Mouse (Mus musculus): ENCODE data around the gene Nlk. TPM values are rescaled to one million over a fixed set of nuclear protein-coding genes. Genes with fewer than 3 reads are reported as not detected.

Gene Nlk
- total RNA-seq (2021): 10 to 100 TPM; 12.4 to 13.3 TPM

DNA sequence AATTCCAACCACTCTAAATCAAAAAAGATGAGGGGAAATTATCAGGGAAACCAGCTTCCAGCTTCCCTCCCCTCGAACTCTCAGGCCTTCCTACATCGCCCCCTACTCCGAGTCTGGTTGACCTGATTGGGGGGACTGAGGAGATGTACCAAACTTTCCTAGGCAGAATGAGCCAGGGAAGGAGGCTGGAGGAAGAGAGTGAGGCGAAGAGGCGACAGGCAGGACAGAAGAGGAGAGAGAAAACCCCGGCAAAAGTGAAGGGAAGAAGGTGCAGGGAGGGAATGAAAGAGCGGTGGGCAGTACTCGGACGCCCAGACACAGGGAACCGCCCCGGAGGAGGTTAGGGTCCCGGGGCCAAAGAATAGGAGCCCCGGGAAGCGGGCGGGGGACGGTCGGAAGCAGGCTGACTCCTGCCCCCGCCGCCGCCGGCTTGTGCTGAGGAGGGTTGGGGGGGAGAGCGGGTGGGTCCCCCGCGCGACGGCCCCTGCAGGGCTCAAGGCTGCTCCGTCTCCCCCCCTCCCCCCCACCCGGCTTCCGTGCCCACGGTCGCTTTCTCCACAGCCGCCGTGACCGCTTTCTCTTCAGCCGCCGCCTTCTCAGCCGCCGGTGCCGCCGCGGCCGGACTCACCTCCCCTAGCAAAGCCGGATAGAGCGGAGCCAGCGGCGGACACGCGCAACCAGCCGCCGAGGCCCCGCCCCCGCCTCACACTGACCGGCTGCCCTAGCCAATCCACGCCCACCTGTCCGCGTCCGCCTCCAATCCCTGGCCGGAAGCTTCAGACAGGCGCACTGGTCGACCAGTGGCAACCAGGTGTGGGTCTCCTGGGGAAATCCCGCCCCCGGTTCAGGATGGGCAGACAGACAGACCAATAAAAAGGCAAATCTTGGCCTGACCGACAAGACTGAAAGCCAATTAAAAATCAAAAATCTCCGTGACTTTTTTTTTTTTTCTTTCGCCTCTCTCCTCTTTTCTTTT is at the start of gene Nlk:
TSS of gene Nlk (minus strand) at position 597 of the 976 bp plus-strand sequence.
- intact Hi-C loops (cut with DNase I): loop anchor here (5.0 kb wide), 3 partner anchors 70 to 135 kb away; no protein-coding TSS in a partner anchor
- DNase-seq (ENCODE audit: low spot score): peak; percentile 99

DNA sequence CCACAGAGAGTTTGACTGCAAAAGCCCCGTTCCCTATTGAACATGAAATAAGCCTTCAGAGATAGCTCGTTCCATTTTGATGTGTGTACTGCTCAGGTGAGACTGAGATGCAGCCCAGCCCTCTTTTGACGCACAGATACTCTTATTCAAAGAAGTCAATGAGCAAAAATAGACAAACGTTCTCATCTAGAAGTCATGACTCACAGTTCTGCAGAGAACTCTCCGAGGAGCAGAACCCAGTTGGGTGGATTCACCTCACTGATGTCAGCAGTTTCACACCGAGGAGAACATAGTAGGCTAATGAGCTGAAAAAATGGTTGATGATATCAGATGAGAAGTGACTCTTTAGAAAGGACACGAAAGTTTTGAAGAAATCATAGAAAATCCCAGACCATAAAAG is 49.1 kb upstream of the Nlk start:
- intact Hi-C loops (cut with DNase I): no loop called here
- no peak for DNase-seq (ENCODE audit: low spot score)

DNA sequence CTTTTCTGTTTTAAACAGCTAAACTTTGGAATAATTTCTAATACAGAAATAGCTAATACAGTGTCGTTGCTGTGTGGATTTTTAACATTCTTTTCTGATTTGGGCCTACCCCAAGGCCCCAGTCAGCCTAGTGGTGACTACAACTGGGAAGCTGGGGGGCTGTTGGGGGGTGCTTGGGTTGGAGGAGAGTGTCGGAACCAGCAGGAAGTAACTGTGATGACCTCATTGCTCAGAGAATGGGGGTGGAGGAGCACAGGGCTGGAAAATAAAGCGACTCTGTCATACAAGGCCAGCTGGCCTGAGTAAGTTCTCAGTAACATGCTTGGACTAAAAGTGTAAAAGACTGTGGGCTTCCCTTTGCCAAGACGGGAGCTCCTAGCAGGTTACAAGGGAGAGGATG is 48.3 kb upstream of the Nlk start:
- DNase-seq (ENCODE audit: low spot score): no peak

GRCm38 (mm10) chr11:78742461-78742860 is 45.3 kb upstream of the Nlk start:
- intact Hi-C loops (cut with DNase I): no loop called here
- DNase-seq (ENCODE audit: low spot score): no peak

More for the DNA sequence above, 48.3 kb upstream of the Nlk start:
- intact Hi-C loops (cut with DNase I): no loop called here

- intact Hi-C loops (cut with DNase I): no loop called here
- no peak for DNase-seq (ENCODE audit: low spot score)
These were observed 44.8 kb upstream of the Nlk start for GRCm38 (mm10) chr11:78741958-78742357.

GRCm38 (mm10) chr11:78739361-78739760 is 42.2 kb upstream of the Nlk start:
- DNase-seq (ENCODE audit: low spot score): no peak
- intact Hi-C loops (cut with DNase I): no loop called here

DNA sequence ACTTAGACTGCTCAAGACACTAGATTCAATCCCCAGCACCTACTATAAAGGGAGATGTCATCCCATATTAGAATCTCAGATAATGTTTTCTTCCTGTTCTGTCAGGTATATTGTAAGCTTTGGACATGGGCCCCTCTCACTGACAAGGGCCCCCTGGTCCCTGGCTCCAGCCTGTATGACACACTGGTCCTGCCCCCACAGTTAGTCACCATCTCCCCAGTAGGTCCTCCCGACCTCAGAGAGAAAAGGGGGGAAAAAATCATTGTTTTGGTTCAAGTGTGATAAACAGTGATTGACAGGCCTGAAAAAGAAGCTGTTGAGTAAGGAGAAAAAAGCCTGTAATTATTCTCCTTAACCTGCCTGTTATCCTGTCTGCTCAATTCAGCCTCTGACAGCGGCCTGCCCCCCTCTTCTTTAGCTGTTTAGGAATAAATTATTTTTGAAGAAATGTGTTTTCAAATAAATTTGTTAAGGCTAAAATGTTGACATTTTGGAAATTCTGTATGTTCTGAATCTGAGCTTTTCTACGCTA is 39.8 kb upstream of the Nlk start:
- intact Hi-C loops (cut with DNase I): no loop called here
- no peak for DNase-seq (ENCODE audit: low spot score)

GRCm38 (mm10) chr11:78735168-78735567 is 38.0 kb upstream of the Nlk start:
- DNase-seq (ENCODE audit: low spot score): no peak
- intact Hi-C loops (cut with DNase I): no loop called here

GRCm38 (mm10) chr11:78732619-78733018 is 35.4 kb upstream of the Nlk start:
- intact Hi-C loops (cut with DNase I): no loop called here
- DNase-seq (ENCODE audit: low spot score): no peak

- no peak for DNase-seq (ENCODE audit: low spot score)
- intact Hi-C loops (cut with DNase I): no loop called here
These were observed 33.7 kb upstream of the Nlk start for GRCm38 (mm10) chr11:78730902-78731301.

DNA sequence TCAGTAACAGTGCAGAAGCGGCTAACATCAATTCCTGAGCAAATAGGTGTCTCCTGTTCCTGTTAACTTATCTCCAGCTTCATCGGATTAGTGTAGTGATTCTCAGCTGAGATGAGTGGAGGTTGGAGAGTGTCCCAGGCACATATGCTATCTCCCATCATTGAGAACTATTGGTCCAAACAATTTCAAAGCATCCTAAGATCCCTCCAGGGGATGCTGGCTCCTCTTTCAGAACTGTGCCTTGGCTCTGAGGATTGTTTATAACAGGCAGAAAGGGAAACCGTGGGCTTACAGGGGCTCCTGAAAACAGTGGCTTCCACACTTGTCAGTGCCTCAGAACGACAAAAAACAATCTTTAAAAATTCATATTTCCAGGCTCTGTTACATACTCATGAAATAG is 30.9 kb upstream of the Nlk start:
- DNase-seq (ENCODE audit: low spot score): no peak
- intact Hi-C loops (cut with DNase I): no loop called here

- no peak for DNase-seq (ENCODE audit: low spot score)
- intact Hi-C loops (cut with DNase I): no loop called here
These were observed 29.2 kb upstream of the Nlk start for GRCm38 (mm10) chr11:78726366-78726765.

GRCm38 (mm10) chr11:78724792-78725191 is 27.6 kb upstream of the Nlk start:
- intact Hi-C loops (cut with DNase I): no loop called here
- DNase-seq (ENCODE audit: low spot score): no peak

DNA sequence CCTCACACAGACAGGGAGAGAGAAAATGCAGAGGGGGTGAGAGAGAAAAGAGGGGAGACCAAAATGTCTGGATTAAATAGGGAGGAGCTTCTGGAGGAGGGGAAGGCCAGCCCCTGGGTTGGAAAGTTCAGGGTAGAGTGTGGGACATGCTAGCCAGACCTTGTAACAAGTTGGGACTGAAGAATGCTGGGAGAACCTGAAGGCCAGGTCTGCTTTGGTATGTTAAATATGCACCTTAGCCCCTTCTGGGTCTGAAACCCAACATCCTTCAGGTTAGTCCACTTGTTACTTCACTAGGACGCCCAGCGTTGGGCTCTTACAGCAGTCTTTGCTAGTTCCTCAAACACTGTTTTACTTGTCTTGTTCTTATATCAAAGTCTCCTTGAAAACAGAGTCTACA is 24.2 kb upstream of the Nlk start:
- DNase-seq (ENCODE audit: low spot score): no peak
- intact Hi-C loops (cut with DNase I): no loop called here

GRCm38 (mm10) chr11:78717655-78718054 is 20.5 kb upstream of the Nlk start:
- intact Hi-C loops (cut with DNase I): no loop called here

DNA sequence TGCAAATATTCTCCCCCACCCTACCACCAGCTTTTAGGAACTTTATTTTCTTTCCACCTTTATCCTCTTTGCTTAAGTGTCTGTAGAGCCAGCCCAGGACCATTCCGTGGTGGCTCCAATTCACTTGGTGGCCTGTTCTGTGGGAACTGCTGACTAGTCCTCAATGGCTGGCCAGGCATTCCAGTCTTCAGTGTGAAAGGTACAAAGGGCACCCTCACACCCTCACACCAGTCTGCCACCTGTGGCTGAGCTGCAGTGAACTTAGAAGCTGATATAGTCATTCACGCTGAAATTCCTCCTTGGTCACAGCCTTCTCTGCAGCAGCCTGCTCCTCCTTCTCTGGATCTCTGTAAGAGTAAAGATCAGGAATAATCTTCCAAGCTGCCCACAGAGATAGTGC is 11.5 kb upstream of the Nlk start:
- intact Hi-C loops (cut with DNase I): no loop called here
- no peak for DNase-seq (ENCODE audit: low spot score)

More at GRCm38 (mm10) chr11:78717655-78718054, 20.5 kb upstream of the Nlk start:
- no peak for DNase-seq (ENCODE audit: low spot score)

GRCm38 (mm10) chr11:78706026-78706425 is 8.9 kb upstream of the Nlk start:
- intact Hi-C loops (cut with DNase I): no loop called here
- DNase-seq (ENCODE audit: low spot score): no peak

DNA sequence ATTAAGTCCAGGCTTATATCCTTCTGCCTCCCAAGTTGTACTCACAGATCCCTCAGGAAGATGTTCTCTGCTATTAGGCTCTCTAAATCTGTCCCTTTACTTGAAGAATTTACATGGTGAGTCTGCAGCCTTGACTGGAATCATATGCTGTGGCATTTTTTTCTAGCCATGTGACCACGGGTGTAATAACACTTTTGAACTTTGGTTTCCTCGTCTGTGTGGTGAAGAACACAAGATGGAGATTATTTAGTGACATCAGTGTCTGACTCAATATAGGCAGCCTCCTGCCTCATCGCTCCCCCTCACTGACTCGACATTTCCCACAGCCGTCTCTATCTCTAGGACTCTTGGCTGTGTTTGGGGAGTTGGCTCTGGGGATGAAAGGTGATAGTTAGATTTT is 5.9 kb upstream of the Nlk start:
- no peak for DNase-seq (ENCODE audit: low spot score)
- intact Hi-C loops (cut with DNase I): no loop called here

DNA sequence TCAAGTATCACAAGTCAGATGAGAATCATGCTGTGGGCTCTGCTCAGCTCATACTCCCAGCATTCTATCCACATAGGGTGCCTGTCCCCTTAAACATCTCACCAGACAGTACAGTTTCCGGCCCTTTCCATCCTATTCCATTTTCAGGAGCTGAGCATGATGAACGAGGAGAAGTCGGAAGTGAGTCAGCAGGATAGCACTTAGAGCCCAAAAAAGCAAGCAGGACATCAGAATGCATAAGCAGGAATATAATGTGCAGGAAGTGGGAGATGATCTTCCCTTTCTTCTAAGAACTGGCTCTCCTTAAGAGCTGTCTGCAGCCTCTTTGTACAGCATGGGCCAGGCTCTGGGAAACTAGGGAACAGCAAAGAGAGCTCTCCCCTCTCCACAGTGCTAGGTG is 5.1 kb upstream of the Nlk start:
- intact Hi-C loops (cut with DNase I): no loop called here
- DNase-seq (ENCODE audit: low spot score): no peak

DNA sequence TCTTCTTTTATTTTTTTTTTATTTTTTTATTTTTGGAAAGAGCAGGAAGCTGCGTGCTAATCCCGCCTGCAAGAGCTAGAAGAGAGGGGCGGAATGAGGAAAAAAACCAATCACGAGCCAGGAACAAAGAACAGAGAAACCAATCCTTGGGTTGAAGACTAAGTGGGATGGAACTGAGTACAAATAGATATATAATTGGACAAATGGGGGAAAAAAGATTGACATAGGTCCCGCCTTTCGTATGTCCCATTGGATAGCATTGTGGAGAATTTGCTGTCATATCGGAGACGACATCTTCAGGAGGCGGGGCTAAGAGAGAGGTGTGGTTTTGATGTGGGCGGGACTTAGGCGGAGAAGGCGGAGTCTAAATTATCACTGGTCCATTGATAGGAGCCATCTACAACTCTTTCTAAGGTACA is 589 bp upstream of the Nlk start:
- intact Hi-C loops (cut with DNase I): loop anchor here (5.0 kb wide), 3 partner anchors 70 to 135 kb away; no protein-coding TSS in a partner anchor

DNA sequence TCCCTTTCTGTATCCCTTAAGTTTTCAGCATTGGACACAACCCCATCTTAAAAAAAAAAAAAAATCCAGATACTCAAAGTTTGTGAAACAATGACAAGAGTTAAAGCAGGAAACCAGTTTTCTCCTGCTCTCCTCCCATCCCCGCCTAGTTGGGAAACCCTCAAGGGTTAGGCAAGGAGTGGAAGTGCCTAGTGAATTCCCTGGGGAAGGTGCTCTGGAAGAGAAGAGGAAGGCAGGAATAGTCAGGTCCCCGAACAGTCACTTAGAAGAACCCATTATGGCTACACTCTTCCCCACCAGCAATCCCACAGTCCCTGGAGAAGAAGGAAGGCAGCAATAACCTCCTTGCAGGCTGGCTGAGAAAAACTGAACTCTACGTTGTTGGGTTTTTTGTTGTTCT is 2.9 kb downstream of the Nlk start:
- no peak for DNase-seq (ENCODE audit: low spot score)
- intact Hi-C loops (cut with DNase I): no loop called here

More for the DNA sequence above, 589 bp upstream of the Nlk start:
- DNase-seq (ENCODE audit: low spot score): peak; percentile 84
